Mouse (Mus musculus) thymus, postnatal 14 days (tissue): ENCODE data around the gene Vmn1r202.
"Not testable (repeated sequence)": the region's sequence is repeated elsewhere in the genome, so short reads cannot be mapped to it uniquely, and the experiment has no call there.

Experiments used
- DNase-seq: peaks from one replicate; pipeline ENCODE4 v3.0.0; 2021

The Vmn1r202 gene

DNA sequence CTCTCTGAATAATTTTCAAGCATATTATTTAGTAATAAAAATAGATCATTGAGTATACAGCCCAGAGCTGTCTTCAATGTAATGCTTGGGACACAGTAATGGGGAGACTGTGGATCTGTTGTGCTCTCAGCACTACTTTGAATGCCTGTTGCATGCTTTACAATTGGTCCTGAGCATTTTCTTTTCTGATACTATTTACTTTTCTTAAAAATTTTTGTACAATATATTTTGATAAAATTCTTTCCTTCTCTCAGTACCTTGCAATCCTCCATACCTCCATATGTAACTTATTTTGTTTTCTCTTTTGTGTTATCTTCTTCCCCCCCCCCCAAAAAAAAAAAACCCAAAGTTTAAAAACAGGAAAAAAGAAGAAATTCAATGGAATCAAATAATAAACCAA is at the start of gene Vmn1r202:
Gene Vmn1r202 (minus strand): TSS at position 101 of the 400 bp plus-strand sequence.
- no peak for DNase-seq

GRCm38 (mm10) chr13:22552898-22553297 is 47.7 kb upstream of the Vmn1r202 start, which contains the start of gene Vmn1r204:
Gene Vmn1r204, plus strand, starts transcription at chr13:22553198.
- not testable (repeated sequence) for DNase-seq

DNA sequence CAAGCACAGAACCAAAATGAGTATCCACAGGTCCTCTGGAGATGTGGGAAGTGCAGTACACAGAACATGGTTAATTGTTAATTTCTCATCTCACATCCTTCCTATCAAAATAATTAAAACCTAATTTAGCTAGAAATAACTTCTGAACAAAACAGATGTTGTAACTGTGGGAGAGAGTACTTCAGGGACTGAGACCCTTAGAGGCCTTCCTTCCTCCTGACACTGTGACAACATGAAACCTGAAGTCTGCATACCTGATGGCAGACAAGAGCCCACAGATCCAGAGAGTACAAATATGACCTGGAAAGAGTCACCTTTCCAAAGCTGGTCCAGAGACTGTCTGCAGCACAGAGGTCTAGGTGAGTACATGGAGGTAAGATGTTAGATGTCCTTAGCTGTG is 12.6 kb upstream of the Vmn1r202 start, which contains the start of gene Vmn1r203:
Gene Vmn1r203 (plus strand): TSS at position 301 of the 400 bp plus-strand sequence.
- no peak for DNase-seq

- no peak for DNase-seq
These were observed 2.8 kb downstream of the Vmn1r202 start for GRCm38 (mm10) chr13:22502431-22502830.

DNA sequence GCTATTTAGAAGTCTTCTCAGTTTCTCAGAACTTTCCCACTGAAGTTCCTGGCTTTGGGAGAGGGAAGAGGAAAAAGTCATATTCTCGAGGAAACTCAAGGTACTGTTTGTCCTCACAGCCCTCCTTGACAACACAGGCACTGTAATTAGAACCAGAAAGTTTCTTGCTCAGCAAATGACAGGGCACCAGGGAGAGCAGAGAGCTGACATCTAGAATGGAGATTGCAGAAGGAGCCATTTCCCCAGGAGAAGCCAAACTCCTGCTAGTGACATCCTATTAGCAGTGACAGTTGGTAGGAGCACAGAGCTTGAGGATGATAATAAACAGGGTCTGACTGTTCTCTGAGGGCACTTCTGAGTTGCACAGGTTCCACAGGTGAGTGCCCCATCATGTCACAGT is 33.6 kb downstream of the Vmn1r202 start, which contains the start of gene Vmn1r201:
Gene Vmn1r201 (plus strand): TSS at position 301 of the 400 bp plus-strand sequence.
- no peak for DNase-seq

GRCm38 (mm10) chr13:22455145-22455544 is 50.0 kb downstream of the Vmn1r202 start:
- no peak for DNase-seq
